Mouse (Mus musculus): ENCODE measurements around the gene Rbak.
"Not testable (repeated sequence)": the region's sequence is repeated elsewhere in the genome, so short reads cannot be mapped to it uniquely, and the experiment has no call there.

DNA sequence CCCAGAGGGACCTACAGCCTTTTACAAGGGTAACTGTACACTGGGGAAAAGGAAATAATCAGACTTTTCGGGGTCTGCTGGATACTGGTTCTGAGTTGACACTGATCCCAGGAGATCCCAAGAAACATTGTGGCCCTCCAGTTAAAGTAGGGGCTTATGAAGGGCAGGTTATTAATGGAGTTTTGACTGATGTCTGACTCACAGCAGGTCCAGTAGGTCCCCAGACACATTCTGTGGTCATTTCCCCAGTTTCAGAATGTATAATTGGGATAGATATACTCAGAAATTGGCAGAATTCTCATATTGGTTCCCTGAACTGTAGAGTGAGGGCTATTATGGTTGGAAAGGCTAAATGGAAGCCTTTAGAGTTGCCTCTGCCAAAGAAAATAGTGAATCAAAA lies 7.4 kb upstream of the Rbak start:
- TF ChIP-seq CTCF (IDR thresholded peaks at IDR 0.05; ENCODE audit: extremely low read depth, insufficient read depth, insufficient read length, insufficient replicate concordance); POLR2A (IDR thresholded peaks at IDR 0.05; ENCODE audit: low read depth, low read length): not testable (repeated sequence)
